Mouse (Mus musculus) 3134 (cell line): ENCODE measurements at regions not wholly inside any gene's neighbourhood (a gene's known extent, or its start where the extent isn't known, plus 50 kb on each side); places are given as distances from the start of the nearest gene placed in this dataset.
A peak's percentile ranks its signal among the peaks of the same experiment; 100 is the strongest.
"Not testable (repeated sequence)": the region's sequence is repeated elsewhere in the genome, so short reads cannot be mapped to it uniquely, and the experiment has no call there.

Experiments
- DNase-seq: peaks from one replicate; pipeline ENCODE4 v3.0.0-alpha.2; 2011; ENCODE audit warnings: low spot score; ENCODE audit not compliant: insufficient read length; ENCODE audit errors: extremely low read depth

DNA sequence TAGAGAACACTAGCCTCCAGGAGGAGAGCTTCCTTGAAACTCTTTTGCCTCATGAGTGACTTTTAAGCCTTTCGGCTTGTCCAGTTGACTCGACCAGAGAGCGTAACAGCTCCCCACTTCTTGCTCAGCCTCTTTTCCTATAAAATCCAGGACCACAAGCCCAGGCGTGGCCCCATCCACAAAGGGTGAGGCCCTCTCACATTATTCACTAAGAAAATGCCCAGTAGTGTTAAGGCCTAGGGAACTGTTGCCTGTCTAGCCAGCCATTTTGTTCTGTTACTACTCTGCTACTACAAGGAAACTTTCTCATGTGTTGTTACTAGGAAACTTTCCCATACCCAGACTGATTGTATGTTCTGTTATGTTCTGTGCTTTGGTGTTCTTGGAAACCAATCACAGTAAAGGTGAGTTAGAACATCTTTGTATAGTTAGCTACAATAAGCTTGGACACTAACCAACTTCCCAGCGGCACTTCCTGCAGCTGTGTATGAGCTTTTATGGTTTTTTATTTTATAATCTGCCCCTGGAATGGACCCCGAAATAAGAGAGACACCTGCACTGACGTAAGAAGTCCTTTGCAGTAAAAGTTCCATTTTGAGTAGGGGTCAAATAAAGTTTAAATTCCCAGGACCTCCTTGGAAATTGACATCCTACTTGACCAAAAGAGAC, 162.1 kb downstream of the Akr1d1 start:
- no peak for DNase-seq

DNA sequence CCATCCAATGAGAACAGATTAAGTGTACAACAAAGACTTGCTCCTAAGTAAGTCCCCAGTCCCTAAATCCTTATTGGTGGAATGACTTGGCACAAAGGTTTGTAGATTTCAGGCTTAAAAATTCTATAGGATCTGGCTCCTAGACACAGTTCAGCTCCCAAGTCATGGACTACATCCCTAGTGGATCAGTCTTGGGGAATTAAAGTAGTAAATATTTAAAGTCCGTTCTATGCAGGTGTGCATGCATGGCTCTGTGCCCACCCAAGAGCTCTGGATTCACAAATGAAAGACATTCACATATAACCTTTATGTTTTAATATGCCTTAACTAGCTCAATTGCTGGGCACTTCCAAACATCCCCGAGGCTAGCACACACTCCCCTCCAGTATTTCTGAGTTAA, 162.8 kb downstream of the Akr1d1 start:
- no peak for DNase-seq

DNA sequence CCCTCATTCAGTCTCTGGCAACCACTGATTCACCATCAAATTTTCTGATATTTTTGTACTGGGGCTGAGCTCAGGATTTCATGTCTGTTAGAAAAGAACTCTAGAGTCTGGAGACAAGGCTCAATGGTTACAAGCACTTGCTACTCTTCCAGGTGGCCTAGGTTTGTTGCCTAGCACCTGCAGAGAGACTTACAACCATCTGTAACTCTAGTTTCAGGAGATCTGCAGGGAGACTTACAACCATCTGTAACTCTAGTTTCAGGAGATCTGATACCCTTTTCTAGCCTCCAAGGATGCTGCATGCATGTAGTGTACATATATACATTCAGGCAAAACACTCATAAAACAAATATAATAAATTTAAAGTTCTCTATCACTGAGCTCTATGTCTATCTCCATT, 166.1 kb downstream of the Akr1d1 start:
- no peak for DNase-seq

DNA sequence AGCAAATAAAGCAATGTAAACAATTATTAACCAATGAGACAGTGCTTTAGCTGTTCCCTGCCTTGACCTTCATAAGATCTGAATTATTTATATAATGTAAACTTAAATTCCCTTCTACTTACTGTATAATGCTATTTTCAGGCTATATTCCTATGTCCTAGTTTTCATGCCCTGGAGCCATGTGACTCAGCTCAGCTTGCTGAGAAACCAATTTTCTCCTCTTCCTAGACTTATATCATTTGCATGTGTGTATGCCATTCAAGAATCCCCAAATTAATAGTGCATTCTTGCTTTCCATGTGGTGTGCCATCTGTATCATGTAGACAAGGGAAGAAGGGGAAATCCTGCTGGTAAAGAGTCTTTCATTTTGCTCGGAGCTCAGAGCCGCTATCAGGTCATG, 166.7 kb upstream of the Trim24 start:
- no peak for DNase-seq

DNA sequence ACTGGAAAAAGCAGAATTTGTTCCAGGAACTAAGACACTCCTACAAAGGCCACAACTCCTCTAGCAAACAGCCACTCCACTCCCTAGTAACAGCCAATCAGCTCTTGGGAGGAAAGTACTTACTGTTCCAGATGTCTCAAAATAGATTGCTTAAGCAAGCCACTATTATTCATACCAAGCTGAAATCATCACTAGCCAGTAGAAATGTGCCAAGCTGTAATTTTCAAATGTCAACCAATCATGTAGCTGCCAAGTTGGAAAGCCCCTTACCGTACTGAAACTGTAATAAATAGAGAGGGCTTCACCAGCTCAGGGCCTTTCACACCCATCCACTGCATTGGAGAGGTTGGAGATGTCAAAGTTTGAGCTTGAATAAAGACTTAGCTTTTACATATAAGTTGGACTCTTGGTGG, 164.9 kb upstream of the Trim24 start:
- DNase-seq = peak; percentile 19

DNA sequence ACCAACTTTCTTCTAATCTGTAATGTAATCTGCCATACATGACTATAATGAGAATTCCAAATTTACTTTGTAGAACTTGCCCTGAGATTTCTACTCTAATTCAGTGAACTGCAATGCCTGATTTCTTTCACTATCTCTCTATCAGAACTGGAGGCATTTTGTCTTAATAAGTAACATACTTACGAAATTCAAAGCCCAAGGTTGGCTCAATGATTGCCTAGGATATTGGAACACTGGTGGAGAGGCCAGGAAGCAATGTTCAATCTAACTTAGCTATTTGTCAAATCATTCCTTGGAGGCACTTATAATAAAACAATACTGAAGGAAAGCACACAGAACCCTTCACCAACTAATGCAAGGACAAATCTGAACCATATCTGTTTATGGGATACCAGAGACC, 162.9 kb upstream of the Trim24 start:
- not testable (repeated sequence) for DNase-seq

DNA sequence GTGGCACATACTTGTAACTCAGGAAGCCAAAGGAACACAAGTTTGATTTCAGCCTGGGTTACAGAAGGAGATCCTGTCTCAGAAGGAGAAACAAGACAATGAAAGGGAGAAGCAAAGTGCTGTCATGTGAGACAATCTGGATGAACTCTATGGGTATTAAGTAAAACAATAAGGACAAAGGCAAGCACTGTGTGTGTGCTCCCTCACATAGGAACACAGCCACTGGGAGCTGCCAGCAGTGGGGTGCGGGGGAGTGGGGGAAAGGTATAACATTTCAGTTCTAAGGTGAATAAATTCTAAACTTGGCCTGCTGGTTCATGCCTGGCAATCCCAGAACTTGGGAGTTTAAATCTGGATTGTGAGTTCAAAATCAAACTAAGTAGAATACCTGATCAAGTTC, 158.8 kb upstream of the Trim24 start:
- no peak for DNase-seq

DNA sequence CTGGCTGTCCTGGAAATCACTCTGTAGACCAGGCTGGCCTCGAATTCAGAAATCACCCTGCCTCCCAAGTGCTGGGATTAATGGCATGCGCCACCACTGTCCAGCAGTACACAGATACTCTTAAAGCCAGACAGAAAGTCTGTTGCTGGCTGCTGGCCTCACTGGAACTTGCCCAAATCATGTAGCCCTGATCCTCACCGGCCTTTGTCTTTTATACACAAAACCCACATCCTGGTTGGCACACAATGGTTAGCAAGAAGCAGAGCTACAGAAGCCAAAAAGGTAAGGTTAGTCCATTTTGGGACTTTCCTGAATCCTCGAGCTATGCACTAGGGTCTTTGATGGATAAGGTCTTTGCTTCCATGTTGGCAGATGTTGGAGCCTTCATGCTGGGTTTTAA, 157.2 kb upstream of the Trim24 start:
- no peak for DNase-seq

DNA sequence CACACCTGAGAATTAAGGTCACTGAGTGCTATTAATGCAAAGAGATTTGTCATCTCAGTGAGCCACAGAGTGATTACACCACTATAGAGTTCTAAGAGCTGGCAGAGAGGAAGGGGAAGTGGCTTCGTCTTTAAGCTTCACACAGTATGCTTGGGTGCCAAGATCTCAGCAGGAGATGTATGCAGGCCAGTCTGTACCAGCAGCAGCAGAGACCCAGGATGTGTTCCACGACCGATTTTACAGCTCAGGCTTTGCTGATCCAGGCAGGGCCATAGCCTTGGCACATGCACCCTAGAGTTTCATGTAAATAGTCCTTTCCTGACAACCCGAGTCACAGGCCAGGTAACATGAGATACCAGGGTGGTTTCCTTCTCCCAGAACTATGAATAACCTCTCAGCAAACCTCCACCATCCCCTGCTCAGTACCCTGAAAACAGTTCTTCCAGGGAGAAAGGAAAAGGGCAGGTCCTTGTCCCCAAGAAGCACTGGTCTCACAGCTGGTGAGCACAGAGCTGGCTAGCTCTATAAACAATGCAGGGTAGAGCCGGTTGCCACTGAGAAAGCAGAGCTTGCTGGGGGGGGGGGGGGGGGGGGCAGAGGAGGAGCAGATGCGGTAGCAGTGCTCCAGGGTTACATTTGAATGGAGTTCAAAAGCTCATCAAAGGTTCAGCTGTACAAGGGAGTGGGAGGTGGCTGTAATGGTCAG, 156.2 kb upstream of the Trim24 start:
- no peak for DNase-seq

DNA sequence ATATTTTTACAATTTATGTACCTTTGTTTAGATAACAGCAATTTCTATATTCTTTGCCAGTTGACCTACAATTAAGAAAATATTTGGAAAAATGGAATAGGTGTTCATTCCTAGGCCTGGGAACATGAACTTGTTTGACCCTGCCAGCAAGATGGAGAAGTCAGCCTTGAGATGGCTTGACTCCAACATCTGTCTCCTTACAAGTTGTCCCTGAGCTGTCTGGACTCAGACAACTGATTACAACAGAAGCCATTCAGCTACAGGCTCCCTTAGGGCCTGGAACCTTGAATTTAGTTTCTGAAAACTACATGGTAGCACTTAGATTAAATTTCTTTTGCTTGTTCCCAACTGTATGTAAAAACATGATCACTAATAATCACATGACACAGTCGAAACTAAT, 148.9 kb upstream of the Trim24 start:
- DNase-seq = no peak

DNA sequence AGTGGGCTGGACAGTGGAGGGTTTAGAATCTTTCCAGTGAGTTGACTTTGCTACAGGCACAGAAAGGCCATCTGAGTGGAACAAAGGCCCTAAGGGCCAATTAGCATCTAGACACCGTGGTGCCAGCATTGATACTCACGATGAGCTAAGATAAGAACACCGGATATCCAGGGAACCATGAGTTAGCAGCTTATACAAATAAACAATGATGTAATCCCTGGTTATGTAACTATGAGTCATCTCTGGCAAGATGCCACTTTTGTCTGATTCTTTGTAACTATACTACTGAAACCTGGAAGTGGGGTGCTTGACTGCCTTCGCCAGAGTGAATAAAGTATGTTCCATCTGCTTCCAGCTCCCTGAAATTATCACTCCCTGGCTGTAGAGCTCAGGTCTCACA, 147.3 kb upstream of the Trim24 start:
- DNase-seq = peak; percentile 9

DNA sequence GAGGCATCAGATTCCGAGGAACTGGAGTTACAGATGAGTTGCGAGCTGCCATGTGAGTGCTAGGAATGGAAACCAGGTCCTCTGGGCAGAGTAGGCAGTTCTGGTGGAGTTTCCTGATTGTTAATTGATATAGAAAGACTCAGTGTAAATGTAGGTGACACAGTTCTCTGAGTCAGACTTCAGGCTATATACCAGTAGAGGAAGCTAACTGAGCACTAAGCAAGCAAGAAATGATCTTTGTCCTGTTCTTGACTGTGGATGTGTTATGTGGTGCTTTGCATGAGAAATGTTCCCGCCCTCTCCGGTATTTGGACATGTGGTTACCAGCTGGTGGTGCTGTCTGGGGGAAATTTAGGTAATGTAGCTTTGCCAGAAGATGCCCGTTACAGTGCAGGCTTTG, 146.4 kb upstream of the Trim24 start:
- no peak for DNase-seq

DNA sequence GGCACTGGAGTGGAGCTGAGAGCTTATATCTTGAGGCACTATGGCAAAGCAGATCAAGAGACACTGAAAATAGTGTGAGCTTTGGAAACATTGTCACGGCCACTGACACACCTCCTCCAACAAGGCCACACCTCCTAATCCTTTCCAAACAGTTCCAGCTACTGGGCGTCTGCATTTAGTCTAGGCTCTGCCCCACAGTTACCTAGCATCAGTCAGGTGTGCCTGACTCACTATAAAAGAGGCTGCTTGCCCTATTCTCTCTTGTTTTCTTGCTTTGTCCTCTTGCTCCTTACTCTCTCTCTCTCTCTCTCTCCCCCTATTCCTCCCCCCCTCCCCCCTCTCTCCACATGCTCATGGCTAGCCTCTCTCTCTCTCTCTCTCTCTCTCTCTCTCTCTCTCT, 142.0 kb upstream of the Trim24 start:
- no peak for DNase-seq

DNA sequence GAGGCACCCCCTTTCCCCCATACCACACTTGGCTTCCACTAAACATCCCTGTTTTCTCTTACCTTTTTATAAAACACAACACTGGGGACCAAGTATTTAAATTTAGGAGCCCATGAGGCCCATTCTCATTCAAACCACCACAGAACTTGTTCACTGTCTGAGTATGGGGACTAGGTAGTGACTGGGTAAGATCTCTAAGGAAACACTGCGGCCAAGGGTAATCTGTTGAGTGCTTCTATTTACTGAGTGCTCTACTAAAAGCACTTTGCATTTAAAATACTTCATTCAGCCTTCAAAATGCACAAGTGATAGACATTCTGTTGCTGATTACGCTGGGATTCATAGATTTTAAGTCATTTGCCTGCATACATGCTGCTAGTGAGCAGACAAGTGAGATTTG, 141.4 kb upstream of the Trim24 start:
- DNase-seq = no peak

DNA sequence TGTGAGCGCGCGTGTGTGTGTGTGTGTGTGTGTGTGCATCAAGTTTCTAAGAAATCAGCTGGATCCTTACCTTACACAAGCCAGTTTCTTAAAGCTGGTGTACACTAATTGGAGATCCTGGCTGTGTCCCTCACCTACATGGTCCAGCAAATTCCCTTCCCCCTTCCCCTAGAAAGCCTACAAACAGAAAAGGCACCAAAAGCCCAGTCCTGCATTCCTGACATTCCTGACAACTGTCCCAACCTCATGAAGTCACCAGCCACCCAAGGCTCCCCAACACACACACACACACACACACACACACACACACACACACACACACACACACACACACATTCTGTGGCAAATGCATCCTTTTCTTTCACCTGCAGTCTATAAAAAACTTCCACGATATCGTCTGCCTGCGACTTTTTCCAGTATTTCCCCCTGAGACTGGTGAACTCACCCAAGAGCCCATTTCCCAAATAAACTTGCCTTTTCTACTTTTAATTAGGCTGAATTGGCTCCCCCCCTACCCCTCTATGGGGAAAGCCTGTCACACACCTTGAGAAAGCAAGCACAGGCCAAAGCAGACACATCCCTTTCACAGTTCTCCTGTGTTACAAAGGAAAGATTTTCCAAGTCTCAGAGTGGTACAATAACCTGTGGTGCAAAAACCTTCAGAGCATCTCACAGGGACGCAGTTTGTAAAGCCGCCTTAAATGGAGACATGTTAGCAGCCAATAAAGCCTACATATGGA, 139.9 kb upstream of the Trim24 start:
- peak; percentile 60 for DNase-seq

DNA sequence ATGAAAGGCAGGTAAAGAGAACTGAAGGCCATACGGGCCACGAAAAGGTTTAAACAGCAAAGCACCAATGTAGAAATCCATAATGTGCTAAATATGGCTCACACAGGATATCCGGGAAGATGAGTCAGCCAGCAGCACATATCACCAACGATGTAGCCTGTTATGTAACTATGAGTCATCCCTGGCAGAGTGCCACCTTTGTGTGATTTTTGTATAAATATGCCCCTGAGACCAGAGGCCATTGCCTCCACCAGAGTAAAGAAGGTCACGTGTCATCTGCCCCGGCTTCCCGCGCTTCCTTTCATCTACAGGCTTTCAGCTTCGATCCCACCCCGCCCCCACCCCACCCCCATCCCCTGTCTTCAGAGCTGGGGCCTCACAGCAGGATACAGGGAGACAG, 138.2 kb upstream of the Trim24 start:
- DNase-seq = peak; percentile 47

DNA sequence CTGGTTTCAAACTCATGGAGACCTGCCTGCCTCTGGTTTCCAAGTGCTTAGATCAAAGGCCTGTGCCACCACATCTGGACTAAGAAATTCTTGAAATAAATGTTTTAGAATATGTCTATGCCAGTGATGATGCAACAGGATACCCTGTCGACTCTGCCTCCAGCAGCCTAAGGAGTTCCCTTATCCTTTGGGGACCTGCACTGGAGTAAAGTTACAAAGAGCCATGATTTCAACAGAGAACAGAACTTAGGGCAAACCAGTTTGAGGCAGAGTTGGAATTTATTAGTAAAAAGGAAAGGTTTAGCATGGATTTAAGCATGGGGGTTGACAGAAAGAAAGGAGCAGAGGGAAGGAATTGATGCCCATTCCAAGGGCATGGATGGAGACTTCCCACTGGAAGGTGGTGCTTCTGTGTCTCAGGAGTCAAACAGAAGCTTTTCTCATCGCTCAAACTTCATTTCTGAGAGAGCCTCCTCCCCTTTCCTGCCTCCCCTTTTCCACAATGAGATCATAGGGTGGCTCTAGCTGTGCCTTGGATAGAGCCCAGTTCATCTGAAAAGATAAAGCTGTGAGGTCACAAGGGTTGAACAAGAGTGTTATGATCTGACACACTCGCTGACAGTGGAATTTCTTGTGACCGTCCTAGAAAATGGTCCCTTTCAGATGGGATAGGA, 135.2 kb upstream of the Trim24 start:
- DNase-seq = peak; percentile 9

DNA sequence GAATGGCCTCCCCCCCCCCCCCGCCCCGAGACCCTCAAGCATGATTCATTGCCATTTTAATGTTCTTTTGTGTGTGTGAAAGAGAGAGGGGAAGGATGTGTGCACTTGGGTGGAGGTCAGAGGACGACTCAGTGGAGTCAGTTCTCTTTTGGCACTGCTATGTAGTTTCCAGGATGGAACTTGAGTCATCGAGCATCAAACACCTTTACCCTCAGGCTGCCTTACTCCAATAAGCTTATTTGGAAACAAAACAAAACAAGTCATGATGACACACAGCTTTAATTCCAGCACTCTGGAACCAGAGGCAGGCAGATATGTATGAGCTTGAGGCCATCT, 134.7 kb upstream of the Trim24 start:
- DNase-seq = peak; percentile 34

DNA sequence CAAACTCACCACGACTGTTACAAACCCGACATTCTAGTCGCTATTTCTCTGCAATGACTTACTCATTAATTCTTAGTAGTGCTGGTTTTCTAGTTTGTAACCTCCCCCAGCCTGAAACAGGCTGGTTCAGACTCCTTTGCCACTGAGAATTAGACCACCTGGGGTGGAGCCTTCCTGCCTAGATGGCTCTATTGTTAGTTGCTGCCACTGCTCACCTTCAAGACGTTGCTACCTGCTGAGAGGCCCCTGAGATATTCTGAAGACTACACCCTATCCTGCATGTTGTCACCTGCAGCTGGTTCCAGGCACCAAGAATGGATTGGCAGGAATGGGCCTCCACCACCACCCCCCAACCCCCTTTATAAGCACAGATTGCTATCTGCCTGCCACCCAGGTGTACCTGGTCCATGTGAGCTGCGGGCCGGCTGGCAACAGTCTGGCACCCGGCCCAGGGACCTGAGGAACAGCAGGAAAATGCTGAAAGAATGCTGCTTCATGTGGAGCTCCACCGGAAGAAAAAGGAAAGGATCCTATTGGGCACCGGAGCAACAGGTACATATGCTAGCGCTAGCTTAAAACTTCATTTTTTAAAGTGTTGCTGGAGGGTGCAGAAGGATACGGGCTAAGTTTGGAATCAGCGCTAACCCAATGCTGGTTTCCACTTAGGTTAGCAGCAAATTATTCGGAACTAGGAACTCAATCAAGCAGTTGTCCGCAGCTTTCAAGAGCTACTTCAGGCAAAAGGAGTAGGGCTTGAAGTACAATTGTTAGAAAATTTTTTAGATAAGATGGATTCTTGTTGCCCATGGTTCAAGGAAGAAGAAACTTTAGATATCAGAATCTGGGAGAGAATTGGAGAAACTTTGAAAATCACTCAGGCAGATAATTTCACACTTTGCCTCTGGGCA, 129.4 kb upstream of the Trim24 start:
- no peak for DNase-seq

DNA sequence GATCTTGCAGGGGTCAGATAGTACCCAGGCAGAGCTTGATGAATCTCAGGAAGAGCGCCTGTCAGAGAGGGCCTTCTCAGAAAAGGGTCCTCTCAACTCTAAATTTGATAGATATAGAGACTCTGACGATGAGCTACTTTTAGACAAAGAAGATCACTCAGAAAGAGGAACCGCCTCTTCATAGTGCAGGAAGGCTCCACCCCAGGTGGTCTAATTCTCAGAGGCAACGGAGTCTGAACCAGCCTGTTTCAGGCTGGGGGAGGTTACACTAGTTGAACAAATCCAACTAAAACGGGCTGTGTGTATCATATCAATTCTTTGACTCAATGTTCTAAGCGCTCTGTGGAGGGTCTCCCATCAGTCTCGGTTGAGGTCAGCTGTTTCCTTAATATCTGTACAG, 128.7 kb upstream of the Trim24 start:
- DNase-seq = not testable (repeated sequence)

DNA sequence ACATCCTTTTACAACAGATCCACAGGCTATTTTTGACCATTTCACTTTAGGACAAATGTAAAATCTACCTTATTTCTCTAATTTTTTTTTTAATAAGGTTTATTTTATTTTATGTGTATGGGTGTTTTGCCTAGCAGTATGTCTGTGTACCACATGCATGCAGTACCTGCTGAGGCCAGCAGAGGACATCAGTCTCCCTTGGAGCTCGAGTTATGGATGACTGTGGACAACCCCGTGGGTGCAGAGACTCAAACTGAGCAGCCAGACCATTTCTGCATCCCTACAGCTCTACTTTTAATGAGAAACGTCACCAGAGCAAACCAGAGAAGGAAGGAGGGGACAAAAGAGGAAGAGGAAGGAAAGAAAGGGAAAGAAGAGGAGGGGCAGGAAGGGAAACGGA, 125.9 kb upstream of the Trim24 start:
- no peak for DNase-seq
